Mouse (Mus musculus): ENCODE measurements around the gene Card14.
"Not testable (repeated sequence)": the region's sequence is repeated elsewhere in the genome, so short reads cannot be mapped to it uniquely, and the experiment has no call there.

GRCm38 (mm10) chr11:119387273-119387672 is 79.7 kb downstream of the Card14 start:
- TF ChIP-seq POLR2A (IDR thresholded peaks at IDR 0.05; ENCODE audit: borderline replicate concordance, extremely low read depth, low read depth, low read length); CTCF (IDR thresholded peaks at IDR 0.05; ENCODE audit: insufficient read depth, low read length): not testable (repeated sequence)

All from lung, adult 2 months (tissue).